Mouse (Mus musculus) cerebellum, postnatal 4 days (tissue): Measurements from ENCODE around the gene Arap2.

Source experiments
- DNase-seq, 2 experiments: peaks; one replicate each; pipeline ENCODE4 v3.0.0; 2022; ENCODE audit warnings: low spot score in 2 of 2, mixed read lengths in 1 of 2

The Arap2 gene

DNA sequence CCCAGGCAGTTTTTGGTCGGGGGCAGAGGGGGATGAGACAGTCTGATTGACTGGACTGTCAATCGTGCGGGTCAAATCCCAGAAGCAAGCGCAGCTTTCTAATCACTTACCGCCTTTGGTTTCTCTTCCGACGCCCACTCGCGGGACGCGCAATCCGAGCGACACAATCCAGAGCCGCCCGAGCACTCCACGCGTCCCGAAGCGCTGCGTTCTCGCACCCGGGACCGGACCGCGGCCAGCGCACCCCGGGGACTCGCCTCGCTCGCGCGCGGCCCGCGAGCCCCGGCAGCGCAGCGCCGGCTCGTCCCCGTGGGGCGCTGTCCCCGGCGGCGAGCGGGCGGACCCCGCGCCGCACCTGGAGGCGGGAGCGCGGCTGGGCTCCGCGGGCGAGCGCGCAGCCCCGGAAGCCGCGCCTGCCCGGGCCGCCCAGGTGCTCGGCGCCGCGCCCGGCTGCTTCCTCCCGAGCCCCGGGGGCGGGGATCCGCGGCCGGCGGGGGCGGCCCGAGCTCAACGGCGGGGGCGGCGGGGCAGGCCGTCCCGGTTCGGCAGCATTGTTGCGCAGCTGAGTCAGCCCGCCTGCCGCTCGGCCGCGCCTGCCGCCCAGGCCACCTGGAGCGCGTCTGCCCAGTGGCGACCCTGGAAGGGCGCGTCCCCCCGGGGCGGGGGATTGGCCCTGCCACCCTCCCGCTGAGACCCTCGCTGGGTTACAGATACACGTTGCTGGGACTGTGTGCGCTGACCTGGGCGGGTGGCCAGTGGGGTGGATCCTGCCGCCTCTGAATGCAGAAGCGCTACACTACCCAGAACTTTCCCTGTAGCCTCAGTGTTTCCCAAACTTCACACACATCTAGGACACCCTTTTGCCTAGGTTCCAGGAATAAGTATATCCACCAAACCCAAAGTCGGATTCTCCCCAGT, at the start of gene Arap2:
Gene Arap2, minus strand, starts transcription at position 376 of the 918 bp plus-strand sequence.
- DNase-seq: peak in 1 of 2 experiments; percentile 17

- DNase-seq: no peak
Observed at GRCm38 (mm10) chr5:62815741-62816140, 49.8 kb upstream of the Arap2 start.

DNA sequence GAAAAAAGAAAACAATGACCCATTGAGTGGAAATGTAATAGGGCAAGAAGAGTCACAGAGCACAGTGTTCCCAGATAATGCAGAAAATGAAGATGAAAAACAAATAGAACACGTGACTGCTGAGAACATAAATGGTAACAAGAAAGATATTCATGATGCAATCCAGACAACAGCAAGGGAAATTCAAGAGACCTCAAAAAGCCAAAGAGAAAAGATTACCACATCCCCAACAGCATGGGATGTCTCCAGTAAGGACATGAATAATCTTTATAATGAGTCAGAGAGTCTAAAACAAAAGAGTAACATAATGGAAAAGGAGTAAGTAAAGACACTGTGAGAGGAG, 48.1 kb upstream of the Arap2 start:
- DNase-seq: no peak

- no peak for DNase-seq
Observed at GRCm38 (mm10) chr5:62813402-62814071, 47.6 kb upstream of the Arap2 start, which contains the start of gene Dthd1. Gene Dthd1 (plus strand): TSS chr5:62813823.

DNA sequence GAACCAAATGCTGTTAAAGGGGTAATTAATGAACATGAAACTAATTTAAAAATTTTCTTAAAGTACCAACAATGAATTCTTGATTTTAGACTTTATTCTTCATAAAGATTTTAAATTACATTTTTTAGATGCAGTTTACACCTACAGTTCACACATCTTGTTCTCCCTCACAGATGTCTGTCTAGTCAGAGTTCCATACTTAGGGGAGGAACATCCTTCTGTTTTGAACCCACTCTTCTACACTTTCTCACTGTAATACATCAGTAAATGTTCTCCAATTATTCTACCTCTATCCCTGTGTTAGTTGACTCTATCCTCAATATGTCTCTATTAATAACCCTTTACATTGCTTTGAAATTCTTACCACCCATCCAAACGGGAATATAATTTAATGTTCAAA, 26.8 kb upstream of the Arap2 start:
- no peak for DNase-seq

DNA sequence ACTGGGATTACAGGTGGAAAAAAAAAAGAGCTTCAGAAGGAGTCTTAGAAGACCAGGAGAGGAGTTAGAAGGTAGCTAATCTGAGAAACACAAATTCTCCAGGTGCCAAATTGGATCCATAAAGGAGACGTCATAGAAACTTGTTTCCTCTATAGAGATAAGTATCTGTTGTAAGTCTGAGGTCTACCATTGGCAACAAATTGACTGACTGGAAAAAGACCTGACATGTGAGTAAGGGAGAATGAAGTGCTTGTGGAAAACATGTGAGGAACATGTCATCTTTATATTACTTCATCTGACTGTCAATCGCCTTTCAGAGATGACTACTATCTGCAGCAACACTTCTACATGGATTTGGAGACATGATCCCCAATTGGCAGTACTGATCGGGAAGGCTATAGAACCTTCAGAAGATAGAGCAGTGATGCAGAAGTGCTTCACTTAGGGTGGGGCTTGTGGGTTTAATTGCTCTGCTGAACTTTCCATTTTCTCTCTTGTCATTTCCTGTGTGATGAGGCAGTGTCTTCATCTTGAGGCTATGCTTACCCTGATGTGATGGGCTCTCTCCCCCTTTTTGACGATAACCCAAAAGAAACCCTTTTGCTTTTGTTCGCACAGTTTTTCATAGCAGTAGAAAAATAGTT, 25.1 kb upstream of the Arap2 start:
- no peak for DNase-seq

DNA sequence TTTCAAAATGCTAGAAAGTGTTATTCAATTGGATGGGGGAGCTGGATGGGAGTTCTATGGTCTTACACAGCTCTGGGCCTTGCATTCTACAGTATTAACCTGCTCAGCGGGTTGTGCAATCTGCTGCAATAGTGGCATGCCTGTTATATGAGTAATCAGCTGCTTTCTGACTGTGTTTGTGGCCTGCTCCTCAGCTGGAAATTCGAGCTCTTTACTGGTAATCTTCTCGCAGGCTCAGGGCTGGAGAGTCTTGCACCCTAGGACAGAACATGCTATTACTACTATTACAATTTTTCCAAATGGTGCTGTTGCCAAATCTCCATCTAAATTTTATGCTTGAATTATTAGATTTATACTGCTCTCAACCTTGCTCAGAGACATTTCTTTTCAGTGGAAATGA, 20.9 kb upstream of the Arap2 start:
- no peak for DNase-seq

GRCm38 (mm10) chr5:62778682-62779081, 12.7 kb upstream of the Arap2 start:
- no peak for DNase-seq

DNA sequence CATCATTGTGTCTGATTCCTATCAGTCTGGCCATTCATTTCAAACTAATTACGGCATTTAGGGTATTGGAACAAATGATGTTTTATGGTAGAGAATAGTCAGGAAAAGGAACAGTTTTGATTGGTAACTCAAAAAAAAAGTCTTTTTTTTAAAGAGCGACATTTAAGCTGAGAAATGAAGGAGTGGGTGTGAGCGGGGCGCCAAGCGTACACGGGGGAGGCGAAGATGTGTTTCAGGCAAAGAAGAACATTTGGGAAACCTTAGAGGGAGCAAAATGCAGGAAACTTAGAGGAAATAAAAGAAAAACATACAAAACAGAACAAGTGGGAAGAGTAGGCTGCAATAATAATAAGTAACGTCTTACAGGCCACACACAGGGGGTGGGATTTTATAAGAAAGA, 11.8 kb upstream of the Arap2 start:
- no peak for DNase-seq

DNA sequence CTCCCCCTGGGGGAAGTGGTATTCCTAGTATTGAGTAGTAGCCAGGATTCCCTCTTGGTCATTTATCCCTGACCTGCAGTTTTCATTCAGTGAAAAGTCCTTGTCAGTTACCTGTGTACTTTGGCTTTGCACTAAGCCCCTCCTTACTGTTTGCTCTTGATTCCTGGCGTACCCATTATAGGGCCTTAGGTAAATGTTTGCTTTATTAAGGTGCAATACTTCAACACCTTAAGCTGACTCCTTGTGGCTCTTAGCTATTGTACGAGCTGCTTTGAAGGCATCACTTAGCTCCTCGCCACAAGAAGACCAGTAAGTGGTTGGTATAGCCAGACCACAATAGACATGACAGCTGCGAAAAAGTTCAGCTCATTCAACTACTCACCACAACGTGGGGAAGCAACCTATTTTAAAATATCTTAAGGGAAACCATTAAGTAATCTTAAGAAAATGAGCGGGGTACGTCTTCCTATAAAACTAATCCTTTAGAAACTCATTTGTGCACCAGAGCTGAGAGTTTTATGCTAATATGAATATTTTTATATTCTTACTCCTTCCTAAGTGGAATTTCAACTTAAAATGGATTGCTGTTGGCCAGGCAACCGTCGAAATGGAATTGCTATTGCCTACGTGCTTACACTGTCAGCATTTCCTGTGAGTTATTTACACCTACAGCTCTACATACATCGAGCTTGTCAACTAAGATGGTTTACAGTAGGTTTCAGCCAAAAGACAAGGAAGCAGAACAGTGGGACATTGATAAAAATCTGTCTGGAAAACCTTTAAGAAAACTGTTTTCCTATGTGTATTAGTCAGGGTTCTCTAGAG, 6.0 kb upstream of the Arap2 start:
- DNase-seq: no peak

DNA sequence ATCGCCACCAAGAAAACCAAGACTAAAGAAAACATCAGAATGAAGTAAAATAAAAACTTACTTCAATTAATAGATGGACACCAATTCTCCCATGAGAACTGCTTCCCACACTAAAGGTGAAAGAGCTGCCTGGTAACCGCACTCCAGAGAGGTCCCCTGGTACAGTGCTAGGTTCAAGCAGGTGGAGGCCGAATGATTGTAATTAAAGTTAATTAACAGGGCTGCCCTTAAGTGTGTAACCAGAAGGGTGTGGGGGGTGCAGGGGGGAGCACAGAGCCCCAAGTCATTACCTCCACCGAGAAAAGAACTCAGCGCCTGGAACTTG, 538 bp downstream of the Arap2 start:
- no peak for DNase-seq

GRCm38 (mm10) chr5:62764161-62764560, 1.8 kb downstream of the Arap2 start:
- DNase-seq: no peak

DNA sequence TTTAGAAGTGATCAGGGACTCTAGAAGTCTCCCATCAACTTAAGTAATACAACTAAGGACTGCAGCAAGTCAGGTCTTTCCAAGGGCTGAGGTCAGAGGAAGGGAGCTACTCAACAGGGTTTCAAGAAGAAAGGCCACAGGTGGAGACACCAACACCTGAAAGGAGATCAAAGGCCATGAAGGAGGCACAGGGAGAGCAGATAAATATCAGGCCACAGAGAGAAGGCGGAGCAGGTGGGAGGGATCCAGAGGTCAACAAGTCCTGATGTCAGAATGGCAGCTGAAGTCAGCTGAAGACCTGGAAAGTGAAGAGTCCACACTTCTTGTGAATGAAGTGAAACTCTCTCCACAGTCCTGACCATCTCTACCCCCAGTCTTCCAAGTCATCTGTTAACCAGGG, 2.9 kb downstream of the Arap2 start:
- DNase-seq: no peak

DNA sequence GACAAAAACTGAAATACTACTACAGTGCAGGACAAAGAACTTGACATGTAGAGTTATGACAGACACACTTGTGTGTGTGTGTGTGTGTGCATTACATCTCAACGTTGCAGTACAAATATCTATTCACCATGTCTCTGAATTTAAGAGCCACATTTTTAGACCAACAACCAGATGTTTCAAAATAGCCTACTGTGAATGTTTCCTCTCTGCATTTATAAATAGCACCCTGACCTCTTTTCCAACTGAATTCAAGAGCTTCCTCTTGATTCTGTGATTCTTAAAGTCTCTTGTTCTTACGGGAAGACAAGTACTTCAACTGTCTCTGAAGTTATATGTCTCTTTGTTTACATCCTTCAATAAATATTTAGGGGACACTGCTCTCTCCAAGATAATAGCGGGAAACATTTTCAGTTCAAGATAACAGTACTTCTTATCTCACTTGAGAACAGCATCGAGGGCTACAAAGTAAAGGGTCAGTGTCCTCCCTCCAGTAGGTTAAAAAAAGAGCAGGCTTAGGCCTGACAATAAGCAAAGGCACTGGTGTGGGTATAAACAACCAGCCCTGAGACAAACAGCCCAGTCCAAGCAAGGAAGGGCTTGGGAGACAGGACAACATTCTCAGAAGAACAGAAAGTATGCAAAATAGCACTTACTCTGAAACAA, 3.5 kb downstream of the Arap2 start:
- no peak for DNase-seq

DNA sequence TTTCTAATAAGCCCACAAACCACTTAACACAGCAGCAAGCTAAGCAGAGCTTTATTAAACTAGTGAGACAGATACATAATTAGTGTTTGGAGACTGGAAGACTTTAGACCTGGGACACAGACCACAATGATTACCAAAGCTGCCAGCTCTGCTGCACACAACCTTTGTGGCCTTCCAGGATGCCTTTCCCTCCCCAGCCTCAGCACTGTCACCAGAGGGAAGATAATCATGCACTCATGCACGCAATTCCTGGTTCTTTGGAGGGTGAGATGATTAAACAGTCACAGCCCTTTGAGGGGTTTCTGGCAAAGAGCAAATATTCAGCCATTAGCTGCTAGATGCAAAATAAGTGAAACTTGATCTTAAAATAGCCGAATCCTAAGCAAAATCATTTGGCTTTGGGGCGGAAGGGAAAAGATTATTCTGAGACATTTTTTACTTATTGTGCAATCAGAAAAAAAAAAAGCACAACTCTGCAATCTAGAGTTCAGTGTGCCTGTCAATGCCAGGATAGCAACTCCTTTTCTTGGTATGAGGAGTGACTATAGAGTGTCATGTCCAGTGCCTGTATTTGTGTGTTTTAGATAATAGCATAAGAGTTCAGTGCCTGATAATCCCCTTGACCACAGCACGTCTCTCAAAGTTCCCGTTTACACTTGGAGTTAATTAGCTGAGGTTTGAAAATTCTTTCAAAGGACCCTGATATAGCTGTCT, 5.0 kb downstream of the Arap2 start:
- DNase-seq: no peak

- no peak for DNase-seq
Observed at GRCm38 (mm10) chr5:62755808-62756527, 10.0 kb downstream of the Arap2 start.

DNA sequence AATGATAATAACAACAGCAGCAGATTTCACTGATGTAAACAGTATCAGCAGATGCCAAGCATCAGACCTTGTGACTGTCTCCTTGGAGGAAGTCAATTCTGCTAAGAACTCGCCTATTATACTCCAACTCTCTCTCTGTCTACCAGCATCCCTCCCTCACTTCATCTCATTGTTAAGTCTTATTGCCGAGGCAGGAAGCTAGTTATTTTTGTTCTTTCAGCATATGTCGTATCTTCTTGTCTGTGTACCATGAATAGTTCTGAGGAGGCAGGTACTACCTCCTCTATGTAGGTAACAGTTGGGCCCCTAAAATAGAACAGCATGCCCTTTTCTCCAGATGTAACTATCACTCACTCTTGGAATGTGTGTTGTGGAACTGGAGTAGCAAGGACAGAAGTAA, 13.0 kb downstream of the Arap2 start:
- DNase-seq: no peak

- no peak for DNase-seq
Observed at GRCm38 (mm10) chr5:62751692-62752091, 14.3 kb downstream of the Arap2 start.

DNA sequence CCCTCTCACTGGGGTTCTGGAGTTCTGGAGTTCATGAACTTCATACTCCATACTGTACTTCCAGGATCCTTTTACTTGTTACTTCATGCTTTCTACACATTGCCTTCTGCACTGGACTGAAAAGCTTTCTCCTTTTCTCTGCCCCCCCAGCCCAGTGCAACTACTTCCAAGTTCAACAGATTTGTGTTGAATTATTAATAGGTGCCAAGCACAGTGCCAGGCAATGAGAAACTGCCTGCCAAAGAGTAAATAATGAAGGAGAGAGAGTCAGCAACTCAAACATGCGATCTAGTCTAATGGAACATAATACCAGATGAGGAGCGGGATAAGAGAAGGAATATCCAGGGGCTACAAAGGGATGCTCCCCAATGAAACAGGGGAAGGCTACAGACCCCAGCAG, 17.8 kb downstream of the Arap2 start:
- no peak for DNase-seq
